Mouse (Mus musculus): ENCODE measurements around the gene Nprl3. TPM values are rescaled to one million over a fixed set of nuclear protein-coding genes. Genes with fewer than 3 reads are reported as not detected.
"Not testable (repeated sequence)": the region's sequence is repeated elsewhere in the genome, so short reads cannot be mapped to it uniquely, and the experiment has no call there.

Nprl3 gene
- polyA plus RNA-seq, 1 experiment from 2014 or later, result 46.9 TPM

DNA sequence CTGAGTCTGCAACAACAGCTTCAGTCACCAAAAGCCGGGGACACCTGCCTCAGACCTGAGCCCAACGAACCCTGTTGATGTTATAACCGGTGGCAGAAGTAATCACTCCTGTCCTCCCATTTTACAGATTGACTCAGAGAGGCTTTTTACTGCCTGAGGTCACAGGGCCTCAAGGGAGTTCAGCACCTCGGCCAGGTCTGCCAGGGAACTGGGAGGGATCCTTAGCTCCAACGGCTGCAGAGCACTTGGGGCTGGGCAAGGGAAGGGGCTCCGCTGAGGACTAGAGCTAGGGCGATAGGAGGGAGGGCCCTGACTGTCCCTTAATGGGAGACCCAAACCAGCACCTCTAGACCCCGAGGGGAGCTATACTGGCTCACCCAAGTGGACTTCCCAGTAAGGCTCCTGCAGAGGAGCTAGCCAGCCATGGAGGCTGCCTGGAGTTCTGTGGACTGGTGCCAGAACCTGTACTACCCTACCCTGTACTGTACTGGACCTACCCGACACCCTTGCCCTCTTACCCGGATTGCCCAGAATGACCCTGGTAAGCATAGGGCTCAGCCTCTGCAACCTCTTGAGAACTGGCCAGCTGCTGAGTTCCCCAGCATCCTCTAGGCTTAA lies 46.8 kb downstream of the Nprl3 start:
- no peak; the same call in 1 of the 2 replicates for ATAC-seq (ENCODE audit: borderline replicate concordance, extremely low read depth, low FRiP score, low TSS enrichment)
- H3K4me1 ChIP-seq, result peaks cover 64% of the 10 kb centered on the region
- 28% methylated on average over 10 of the region's 10 CpGs for WGBS

DNA sequence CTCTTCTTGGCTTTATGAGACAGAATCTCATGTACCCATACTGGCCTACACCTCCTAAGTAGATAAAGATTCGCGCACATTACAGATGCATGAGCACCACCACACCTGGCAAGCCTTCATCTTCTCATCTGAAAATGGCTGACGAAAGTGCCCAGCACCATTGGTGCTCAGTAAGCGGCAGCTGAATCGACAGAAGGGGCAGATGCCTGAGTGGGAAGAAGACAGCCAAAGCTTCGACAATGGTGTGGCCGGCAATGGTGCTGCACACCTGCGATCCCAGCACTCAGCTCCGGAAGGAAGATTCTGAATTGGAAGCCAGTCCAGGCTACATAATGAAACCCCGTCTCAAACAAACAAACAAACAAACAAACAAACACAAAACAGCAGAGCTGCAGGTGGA lies 48.2 kb downstream of the Nprl3 start:
- Histone ChIP-seq H3K9me3 (no peaks in the 10 kb centered on the region), H3K4me2 (no peak overlapping the region), H3K27ac (no peak overlapping the region), H3K9ac (no peak overlapping the region), H3K4me1 (peaks cover 50% of the 10 kb centered on the region), H3K27me3 (no peaks in the 10 kb centered on the region), H3K4me3 (no peak overlapping the region), H3K36me3 (peaks cover 21% of the 10 kb centered on the region)
- 84% methylated on average over 10 of the region's 10 CpGs for WGBS
- no peak for ATAC-seq (ENCODE audit: borderline replicate concordance, extremely low read depth, low FRiP score, low TSS enrichment)

More for the DNA sequence above, 46.8 kb downstream of the Nprl3 start:
- H3K27ac ChIP-seq, result peak overlapping the region; percentile 98
- peaks cover 7% of the 10 kb centered on the region; the same call in 1 of the 2 replicates for H3K36me3 ChIP-seq
- no peaks in the 10 kb centered on the region for H3K9me3 ChIP-seq
- H3K4me3 ChIP-seq, result peak overlapping the region; percentile 85
- H3K4me2 ChIP-seq, result peak overlapping the region; percentile 86
- H3K9ac ChIP-seq, result peak overlapping the region; percentile 98
- H3K27me3 ChIP-seq, result no peaks in the 10 kb centered on the region

DNA sequence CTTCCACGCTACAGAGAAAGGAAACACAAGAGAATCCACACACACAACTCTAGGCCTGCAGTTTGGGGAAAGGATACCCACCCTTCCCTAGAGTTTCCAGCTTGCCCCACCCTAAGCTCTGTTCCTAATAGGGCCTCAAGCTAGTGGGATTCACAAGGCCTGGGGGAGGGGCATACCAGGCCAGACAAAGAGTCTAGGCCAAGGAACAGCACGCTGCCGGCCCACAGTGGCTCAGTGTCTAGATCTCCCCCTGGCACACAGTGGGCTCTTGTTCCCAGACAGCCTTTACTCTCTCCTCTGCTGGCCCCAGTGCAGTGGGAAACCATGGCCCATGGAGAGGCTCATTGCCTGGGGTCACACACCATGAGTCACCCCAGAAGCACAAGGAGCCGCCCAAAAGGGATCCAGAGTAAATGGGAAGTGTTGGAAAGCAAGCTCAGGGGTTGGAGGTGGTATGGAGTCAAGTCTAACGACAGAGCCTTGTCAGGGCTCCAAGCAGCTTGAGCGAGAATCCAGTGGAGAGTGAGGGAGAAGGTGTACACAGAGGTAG lies 48.9 kb downstream of the Nprl3 start:
- no peak for ATAC-seq (ENCODE audit: borderline replicate concordance, extremely low read depth, low FRiP score, low TSS enrichment)
- no peaks in the 10 kb centered on the region for H3K9me3 ChIP-seq
- WGBS, result 51% methylated on average over 6 of the region's 6 CpGs
- no peak overlapping the region for H3K4me3 ChIP-seq
- H3K36me3 ChIP-seq, result peaks cover 28% of the 10 kb centered on the region
- no peak overlapping the region for H3K27ac ChIP-seq
- no peak overlapping the region for H3K9ac ChIP-seq
- peaks cover 43% of the 10 kb centered on the region for H3K4me1 ChIP-seq
- H3K27me3 ChIP-seq, result no peaks in the 10 kb centered on the region
- no peak overlapping the region for H3K4me2 ChIP-seq

DNA sequence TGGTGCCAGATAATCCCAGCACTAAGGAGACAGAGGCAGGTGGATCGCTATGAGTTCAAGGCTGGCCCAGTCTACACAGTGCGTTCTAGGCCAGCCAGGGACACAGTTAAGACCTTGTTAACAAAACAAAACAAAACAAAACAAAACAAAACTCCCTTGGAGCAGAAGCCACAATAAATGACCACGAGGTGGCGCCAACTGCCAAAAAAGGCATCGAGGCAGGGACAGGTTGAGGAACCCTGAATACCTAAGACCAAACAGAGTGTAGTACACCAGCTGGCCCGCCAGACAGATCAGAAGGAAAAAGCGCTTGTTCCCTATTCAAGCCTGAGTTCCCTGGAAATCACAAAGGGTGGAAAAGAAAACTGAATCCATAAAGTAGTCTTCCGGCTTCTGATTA lies 50.7 kb downstream of the Nprl3 start:
- ATAC-seq (ENCODE audit: borderline replicate concordance, extremely low read depth, low FRiP score, low TSS enrichment), result no peak
- Histone ChIP-seq H3K36me3 (peaks cover 45% of the 10 kb centered on the region), H3K9me3 (no peaks in the 10 kb centered on the region), H3K9ac (no peak overlapping the region), H3K4me1 (peaks cover 29% of the 10 kb centered on the region), H3K4me2 (no peak overlapping the region), H3K27me3 (no peaks in the 10 kb centered on the region), H3K27ac (no peak overlapping the region), H3K4me3 (no peak overlapping the region)
- 27% methylated on average over 8 of the region's 8 CpGs for WGBS

DNA sequence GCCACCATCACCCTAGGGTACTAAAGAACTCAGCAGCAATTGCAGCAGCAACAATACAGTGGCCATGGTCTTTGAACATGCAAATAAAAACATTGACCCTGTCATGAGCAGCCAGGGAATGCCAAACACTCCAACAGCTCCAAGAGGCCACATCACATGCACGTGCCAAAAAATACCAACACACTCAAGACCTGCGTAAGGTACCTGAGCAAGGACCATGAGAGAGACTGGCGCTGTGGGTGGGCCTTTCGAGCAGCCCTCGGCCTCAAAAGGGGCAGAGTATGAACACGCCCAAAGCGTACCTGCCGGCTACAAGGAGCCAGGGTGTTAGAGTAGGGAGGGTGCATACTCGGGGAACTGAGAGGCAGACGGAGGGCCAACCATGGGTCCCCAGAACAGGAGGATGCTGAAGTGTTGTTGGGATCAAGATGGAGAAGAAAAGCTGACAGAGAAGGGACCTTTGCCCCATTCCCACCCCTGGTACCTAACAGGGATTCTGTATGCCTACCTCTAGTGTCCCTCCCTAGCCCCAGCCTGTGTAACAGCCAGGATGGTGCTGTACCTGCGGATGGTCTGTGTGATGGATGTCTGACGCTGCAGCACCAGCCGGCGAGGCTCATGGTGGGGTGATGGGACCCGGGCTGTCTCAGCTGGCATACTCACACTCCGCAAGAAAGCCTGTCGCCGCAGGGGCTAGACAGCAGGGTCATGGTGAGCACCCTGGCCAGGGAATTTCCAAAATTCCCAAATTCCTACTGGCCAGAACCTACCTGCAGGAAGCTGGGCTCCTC lies 51.9 kb downstream of the Nprl3 start:
- no peaks in the 10 kb centered on the region for H3K27me3 ChIP-seq
- no peak overlapping the region for H3K4me2 ChIP-seq
- peaks cover 58% of the 10 kb centered on the region for H3K36me3 ChIP-seq
- H3K4me3 ChIP-seq, result no peak overlapping the region
- ATAC-seq (ENCODE audit: borderline replicate concordance, extremely low read depth, low FRiP score, low TSS enrichment), result no peak
- peaks cover 22% of the 10 kb centered on the region for H3K4me1 ChIP-seq
- H3K9me3 ChIP-seq, result no peaks in the 10 kb centered on the region
- no peak overlapping the region for H3K9ac ChIP-seq
- no peak overlapping the region for H3K27ac ChIP-seq
- 85% methylated on average over 18 of the region's 18 CpGs for WGBS

DNA sequence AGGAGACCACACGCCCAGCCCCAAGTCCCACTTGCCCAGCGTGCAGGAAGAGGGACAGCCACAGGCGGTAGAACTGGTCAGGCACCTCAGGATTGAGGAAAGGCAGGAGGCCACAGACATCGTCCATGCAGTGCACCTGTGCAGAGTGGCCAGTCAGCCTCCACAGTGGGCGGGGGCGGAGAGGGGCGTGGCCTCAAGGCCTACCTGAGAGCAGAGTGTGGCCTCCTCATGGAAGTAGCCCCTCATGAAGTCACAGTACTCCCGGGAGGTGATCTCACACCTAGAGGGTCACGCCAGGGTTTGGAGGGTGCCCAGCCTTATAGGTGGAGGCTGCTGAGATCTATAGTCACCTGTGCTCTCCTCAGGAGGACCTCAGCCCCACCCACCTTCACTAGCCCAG lies 56.9 kb downstream of the Nprl3 start:
- Histone ChIP-seq H3K9me3 (no peaks in the 10 kb centered on the region), H3K27ac (no peak overlapping the region), H3K4me1 (peaks cover 6% of the 10 kb centered on the region), H3K27me3 (no peaks in the 10 kb centered on the region), H3K4me2 (no peak overlapping the region), H3K36me3 (peaks cover 82% of the 10 kb centered on the region), H3K9ac (no peak overlapping the region), H3K4me3 (no peak overlapping the region)
- 80% methylated on average over 9 of the region's 9 CpGs for WGBS
- ATAC-seq (ENCODE audit: borderline replicate concordance, extremely low read depth, low FRiP score, low TSS enrichment), result no peak

DNA sequence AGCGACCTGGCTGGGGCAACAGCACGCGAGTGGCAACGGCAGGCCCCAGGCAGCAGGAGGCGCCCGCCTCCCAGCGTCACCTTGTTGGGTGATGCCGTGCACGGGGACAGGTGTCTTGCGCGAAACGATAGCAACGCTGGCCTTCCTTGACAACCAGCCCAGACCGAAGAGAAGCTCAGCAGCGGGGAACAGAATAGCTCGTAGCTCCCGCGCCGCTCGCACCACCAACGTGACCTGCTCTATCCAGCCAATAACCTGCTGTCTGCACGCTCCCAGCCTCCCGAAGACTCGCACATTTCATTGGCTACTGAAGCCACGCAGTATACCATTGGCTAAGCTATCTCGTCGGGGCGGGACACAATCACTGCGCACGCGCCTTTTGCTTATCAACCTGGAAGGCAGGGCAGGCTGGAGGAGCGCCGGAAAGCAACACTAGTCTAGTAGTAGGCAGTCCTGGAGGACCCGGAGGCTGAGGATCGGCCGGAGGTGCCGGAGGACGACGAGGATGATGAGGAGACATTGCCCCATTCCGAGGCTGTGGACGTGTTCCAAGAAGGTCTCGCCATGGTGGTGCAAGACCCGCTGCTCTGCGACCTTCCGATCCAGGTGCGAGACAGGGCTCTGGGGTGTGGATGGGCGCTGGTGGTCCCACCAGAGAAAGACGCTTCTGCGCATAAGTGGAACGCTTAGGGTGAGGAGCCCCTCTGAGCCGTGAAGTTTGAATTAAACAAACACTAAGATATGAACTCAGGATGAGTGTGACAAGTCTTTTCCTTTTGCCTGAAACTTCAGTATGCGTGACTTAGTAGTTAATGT lies 62.2 kb downstream of the Nprl3 start, which contains the start of gene Snrnp25:
TSS of gene Snrnp25 (plus strand) at position 358 of the 816 bp plus-strand sequence.
- Histone ChIP-seq H3K9me3 (no peaks in the 10 kb centered on the region), H3K4me1 (peaks cover 11% of the 10 kb centered on the region), H3K4me2 (peak within 1 kb of the TSS; percentile 85), H3K36me3 (peaks cover 29% of the 10 kb centered on the region), H3K27me3 (no peaks in the 10 kb centered on the region), H3K27ac (peak within 1 kb of the TSS; percentile 37; the same call in 1 of the 2 replicates), H3K9ac (peak within 1 kb of the TSS; percentile 72), H3K4me3 (peak within 1 kb of the TSS; percentile 74)
- peak; percentile 100 for ATAC-seq (ENCODE audit: borderline replicate concordance, extremely low read depth, low FRiP score, low TSS enrichment)
- under 1% methylated on average over 52 of the region's 52 CpGs for WGBS

DNA sequence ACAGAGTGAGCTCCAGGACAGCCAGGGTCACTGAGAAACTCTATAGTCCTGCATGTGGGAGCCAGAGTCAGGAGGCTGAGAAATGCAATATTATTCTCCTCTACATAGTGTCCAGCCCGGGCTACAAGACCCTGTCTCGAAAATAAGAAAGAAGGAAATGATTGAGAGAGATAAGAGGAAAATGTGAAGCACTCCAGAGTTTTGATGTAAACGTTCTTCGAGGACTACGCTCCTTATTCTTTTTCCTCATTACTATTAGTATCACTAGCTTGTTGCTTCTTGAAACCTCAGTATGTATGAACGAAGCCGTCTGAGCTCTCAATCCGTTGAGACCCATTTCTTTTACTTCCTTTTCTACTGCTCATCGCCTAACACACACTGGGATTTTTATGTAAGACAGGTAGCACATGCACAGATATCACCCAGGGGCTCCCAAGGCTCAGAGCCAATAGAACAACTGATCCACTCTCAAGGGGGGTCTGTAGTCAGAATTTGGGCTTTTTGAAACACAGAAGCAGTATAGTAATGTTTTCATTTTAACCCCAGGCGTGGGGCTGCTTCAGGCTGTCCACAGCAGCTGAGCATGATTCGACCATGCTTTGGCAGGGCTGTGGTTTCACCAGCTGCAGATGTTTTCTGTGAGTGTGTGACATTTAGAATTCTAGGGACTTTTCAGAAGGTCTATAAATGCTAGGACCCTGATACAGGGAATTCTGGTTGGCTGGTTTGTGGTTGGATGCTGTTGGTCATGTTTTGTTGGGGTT lies 65.4 kb downstream of the Nprl3 start:
- Histone ChIP-seq H3K4me3 (no peak overlapping the region), H3K36me3 (no peaks in the 10 kb centered on the region), H3K9me3 (no peaks in the 10 kb centered on the region), H3K4me2 (no peak overlapping the region), H3K27me3 (no peaks in the 10 kb centered on the region), H3K9ac (no peak overlapping the region), H3K27ac (no peak overlapping the region), H3K4me1 (peaks cover 11% of the 10 kb centered on the region)
- 64% methylated on average over 11 of the region's 11 CpGs for WGBS
- ATAC-seq (ENCODE audit: borderline replicate concordance, extremely low read depth, low FRiP score, low TSS enrichment), result no peak

DNA sequence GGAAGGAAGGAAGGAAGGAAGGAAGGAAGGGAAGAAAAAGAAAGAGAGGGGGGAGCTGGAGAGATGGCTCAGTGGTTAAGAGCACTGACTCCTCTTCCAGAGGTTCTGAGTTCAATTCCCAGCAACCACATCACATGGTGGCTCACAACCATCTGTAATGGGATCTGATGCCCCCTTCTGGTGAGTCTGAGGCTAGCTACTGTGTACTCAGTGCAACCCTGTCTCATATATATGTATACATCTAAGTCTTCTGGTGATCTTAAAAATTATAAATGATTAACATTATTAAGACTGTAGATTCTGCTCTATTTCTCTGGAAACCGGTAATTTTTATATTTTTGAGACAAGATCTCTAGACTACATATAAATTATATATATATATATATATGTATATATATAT lies 66.5 kb downstream of the Nprl3 start:
- H3K27me3 ChIP-seq; H3K4me3 ChIP-seq; H3K4me2 ChIP-seq; H3K9ac ChIP-seq; H3K9me3 ChIP-seq; H3K4me1 ChIP-seq; ATAC-seq (ENCODE audit: borderline replicate concordance, extremely low read depth, low FRiP score, low TSS enrichment); H3K36me3 ChIP-seq; H3K27ac ChIP-seq: not testable (repeated sequence)
- WGBS, result 64% methylated on average over 1 of the region's 1 CpGs

DNA sequence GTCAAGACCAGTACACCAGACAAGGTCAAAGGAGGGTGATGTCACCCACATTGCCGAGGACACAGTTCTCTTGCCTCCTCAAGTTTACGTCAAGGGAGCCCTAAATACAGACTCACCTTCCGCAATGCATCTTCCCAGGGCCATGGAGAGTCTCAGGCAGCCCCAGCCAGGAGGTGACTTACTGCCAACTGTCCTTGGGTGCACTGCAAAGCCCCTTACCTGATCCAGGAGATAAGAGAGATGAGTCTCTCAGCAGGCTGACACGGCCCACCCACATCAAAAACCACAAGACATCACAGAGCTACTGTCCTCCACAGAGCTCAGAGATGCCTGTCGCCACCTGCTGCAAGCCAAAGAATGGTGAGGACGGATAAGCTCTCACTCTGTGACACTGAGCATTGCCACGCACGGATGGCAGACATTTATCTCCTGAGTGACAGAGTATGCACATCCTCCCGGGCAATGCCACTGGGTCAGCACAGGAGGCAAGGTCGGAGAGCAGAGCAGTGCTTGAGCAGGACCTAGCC lies 67.4 kb downstream of the Nprl3 start, which contains the start of gene Il9r:
TSS of gene Il9r (minus strand) at position 205 of the 527 bp plus-strand sequence.
- Histone ChIP-seq H3K9ac (no peak within 1 kb of the TSS), H3K27me3 (no peaks in the 10 kb centered on the region; the same call in 1 of the 2 replicates), H3K36me3 (no peaks in the 10 kb centered on the region), H3K4me1 (peaks cover 6% of the 10 kb centered on the region; the same call in 1 of the 2 replicates), H3K27ac (no peak within 1 kb of the TSS), H3K9me3 (no peaks in the 10 kb centered on the region), H3K4me3 (no peak within 1 kb of the TSS), H3K4me2 (no peak within 1 kb of the TSS)
- ATAC-seq (ENCODE audit: borderline replicate concordance, extremely low read depth, low FRiP score, low TSS enrichment), result no peak
- 57% methylated on average over 10 of the region's 10 CpGs for WGBS

DNA sequence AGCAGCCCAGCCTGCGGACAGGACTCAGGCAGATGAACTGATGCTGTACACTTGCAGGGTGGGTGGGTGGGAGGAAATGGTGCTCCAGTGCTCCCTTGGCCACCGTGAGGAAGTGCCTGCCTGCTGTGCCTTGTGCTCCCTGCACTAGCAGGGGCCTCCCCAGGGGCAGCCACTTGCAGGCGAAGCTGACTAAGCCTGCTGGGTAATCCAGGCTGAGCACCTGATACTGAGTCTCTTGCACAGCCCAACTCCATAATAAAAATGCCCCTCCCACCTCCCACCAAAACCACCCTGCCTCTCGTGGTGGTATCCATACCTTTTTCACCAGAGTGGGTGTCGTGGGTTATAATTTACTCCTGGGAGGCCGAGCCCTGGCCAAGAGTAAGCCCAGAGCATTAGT lies 68.3 kb downstream of the Nprl3 start:
- Histone ChIP-seq H3K4me3 (no peak overlapping the region), H3K4me2 (no peak overlapping the region), H3K9ac (no peak overlapping the region), H3K4me1 (no peaks in the 10 kb centered on the region), H3K27me3 (no peaks in the 10 kb centered on the region; the same call in 1 of the 2 replicates), H3K9me3 (no peaks in the 10 kb centered on the region), H3K27ac (no peak overlapping the region), H3K36me3 (no peaks in the 10 kb centered on the region)
- ATAC-seq (ENCODE audit: borderline replicate concordance, extremely low read depth, low FRiP score, low TSS enrichment), result no peak
- 44% methylated on average over 6 of the region's 6 CpGs for WGBS
